Mouse (Mus musculus): ENCODE data around the gene Zfp467. TPM values are rescaled to one million over a fixed set of nuclear protein-coding genes. Genes with fewer than 3 reads are reported as not detected.

Zfp467 gene
- polyA plus RNA-seq, 1 experiment: 67.0 TPM

DNA sequence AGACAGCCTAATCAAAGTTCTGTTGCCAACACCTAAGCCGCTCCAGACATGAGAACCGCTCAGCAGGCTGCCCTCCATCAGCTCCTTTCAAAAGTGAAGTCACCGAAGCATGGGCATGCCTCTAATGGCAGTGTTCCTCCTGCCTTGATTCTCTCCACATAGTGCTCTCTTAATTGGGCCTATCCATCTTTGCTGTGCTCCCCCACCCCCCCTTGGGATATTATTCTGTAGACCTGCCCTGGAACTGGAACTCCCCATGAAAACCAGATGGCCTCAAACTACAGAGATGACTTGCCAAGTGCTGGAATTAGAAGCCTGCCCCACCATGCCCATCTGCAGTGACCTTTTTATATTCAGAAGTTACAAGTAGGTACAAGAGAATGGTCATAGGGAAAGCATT lies 22.3 kb downstream of the Zfp467 start:
- Histone ChIP-seq H3K36me3 (ENCODE audit: control insufficient read depth, insufficient read depth, low read length) (no peaks in the 10 kb centered on the region), H3K4me3 (ENCODE audit: insufficient read depth, low read depth, low read length) (no peak overlapping the region), H3K27ac (ENCODE audit: insufficient read depth, low read depth, low read length) (no peak overlapping the region), H3K4me1 (ENCODE audit: control insufficient read depth, insufficient read depth, low read length) (peaks cover 7% of the 10 kb centered on the region; the same call in 1 of the 2 replicates), H3K27me3 (replicated peaks; ENCODE audit: control insufficient read depth, insufficient read depth, low read length) (no peaks in the 10 kb centered on the region)
- WGBS: 85% methylated on average over 3 of the region's 3 CpGs
- TF ChIP-seq POLR2A (IDR thresholded peaks at IDR 0.05; ENCODE audit: low read depth, low read length) (no peak), CTCF (conservative IDR thresholded peaks at IDR 0.05; ENCODE audit: insufficient read depth, insufficient read length, low read depth, low read length) (no peak)
- DNase-seq: no peak

DNA sequence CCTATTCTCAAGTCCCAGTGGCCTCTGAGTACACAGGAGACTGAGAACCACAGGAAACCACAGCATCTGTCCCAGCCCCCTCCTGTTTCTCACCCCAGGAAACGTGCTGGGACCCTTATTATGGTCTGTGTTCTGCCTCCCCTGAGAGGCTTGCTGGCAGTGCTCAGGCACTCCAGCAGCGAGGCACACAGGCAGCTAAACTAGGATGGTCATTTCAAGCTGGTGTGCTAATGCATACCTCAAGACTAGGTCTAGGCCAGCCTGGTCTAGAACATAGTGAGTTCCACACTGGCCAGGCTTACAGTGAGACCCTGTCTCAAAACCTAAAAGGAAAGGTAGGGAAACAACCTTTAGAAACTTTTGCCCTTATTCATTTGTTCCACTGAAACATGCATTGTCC lies 25.0 kb downstream of the Zfp467 start:
- no peak for TF ChIP-seq CTCF (conservative IDR thresholded peaks at IDR 0.05; ENCODE audit: insufficient read depth, insufficient read length, low read depth, low read length)
- TF ChIP-seq POLR2A (IDR thresholded peaks at IDR 0.05; ENCODE audit: low read depth, low read length): no peak
- WGBS: 16% methylated on average over 2 of the region's 2 CpGs
- no peak for DNase-seq
- peaks cover 7% of the 10 kb centered on the region for H3K4me1 ChIP-seq (ENCODE audit: control insufficient read depth, insufficient read depth, low read length)
- no peaks in the 10 kb centered on the region for H3K27me3 ChIP-seq (replicated peaks; ENCODE audit: control insufficient read depth, insufficient read depth, low read length)
- H3K27ac ChIP-seq (ENCODE audit: insufficient read depth, low read depth, low read length): no peak overlapping the region
- no peaks in the 10 kb centered on the region for H3K36me3 ChIP-seq (ENCODE audit: control insufficient read depth, insufficient read depth, low read length)
- no peak overlapping the region for H3K4me3 ChIP-seq (ENCODE audit: insufficient read depth, low read depth, low read length)

DNA sequence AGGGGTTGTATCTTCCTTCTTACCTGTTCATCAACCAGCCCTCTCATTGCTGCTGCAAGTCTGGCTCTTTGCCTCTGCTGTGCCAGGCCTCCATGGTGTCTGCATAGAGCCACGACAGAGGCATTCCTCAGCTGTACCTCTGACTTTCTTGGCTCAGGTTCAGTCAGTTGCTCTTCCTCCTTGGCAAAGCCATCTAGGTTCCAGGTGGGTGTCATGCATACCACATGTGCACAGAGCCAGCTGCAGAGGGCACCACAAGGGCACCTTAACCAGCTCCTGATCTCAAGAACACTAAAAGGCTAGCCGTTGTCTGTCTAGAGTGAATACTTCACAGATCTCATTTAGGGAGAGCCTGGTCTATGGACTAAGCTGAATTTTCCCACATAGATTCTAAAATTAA lies 29.1 kb downstream of the Zfp467 start:
- 23% methylated on average over 2 of the region's 2 CpGs for WGBS
- Histone ChIP-seq H3K4me1 (ENCODE audit: control insufficient read depth, insufficient read depth, low read length) (peaks cover 6% of the 10 kb centered on the region; the same call in 1 of the 2 replicates), H3K27ac (ENCODE audit: insufficient read depth, low read depth, low read length) (no peak overlapping the region), H3K27me3 (replicated peaks; ENCODE audit: control insufficient read depth, insufficient read depth, low read length) (no peaks in the 10 kb centered on the region), H3K36me3 (ENCODE audit: control insufficient read depth, insufficient read depth, low read length) (no peaks in the 10 kb centered on the region; the same call in 1 of the 2 replicates), H3K4me3 (ENCODE audit: insufficient read depth, low read depth, low read length) (no peak overlapping the region)
- DNase-seq: peak; percentile 59
- TF ChIP-seq CTCF (conservative IDR thresholded peaks at IDR 0.05; ENCODE audit: insufficient read depth, insufficient read length, low read depth, low read length) (0 out of 2 replicates have a peak, but pooled peaks have one; percentile 4), POLR2A (IDR thresholded peaks at IDR 0.05; ENCODE audit: low read depth, low read length) (no peak)

DNA sequence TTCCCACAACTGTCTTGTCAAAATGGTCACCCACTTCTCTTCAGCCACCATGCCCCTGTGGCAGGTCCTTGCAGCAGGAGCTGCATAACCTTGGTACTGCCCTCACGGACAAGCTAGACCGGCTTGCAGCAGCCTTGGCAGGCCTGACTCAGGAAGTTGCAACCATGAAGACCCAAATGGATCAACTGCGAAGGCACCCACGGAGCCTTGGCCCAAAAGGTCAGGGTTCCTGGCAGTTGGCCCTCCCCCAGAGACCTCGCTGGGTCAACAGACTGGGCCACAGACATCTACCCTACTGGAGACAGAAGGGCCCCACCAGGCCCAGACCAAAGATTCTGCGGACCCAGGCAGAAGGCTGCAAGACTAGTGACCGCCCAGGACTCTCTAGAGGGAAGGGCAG lies 30.0 kb downstream of the Zfp467 start:
- no peaks in the 10 kb centered on the region for H3K27me3 ChIP-seq (replicated peaks; ENCODE audit: control insufficient read depth, insufficient read depth, low read length)
- 70% methylated on average over 7 of the region's 7 CpGs for WGBS
- peak; percentile 47 for DNase-seq
- no peak overlapping the region for H3K4me3 ChIP-seq (ENCODE audit: insufficient read depth, low read depth, low read length)
- H3K27ac ChIP-seq (ENCODE audit: insufficient read depth, low read depth, low read length): no peak overlapping the region
- TF ChIP-seq CTCF (conservative IDR thresholded peaks at IDR 0.05; ENCODE audit: insufficient read depth, insufficient read length, low read depth, low read length): no peak
- no peak for TF ChIP-seq POLR2A (IDR thresholded peaks at IDR 0.05; ENCODE audit: low read depth, low read length)
- peaks cover 6% of the 10 kb centered on the region; the same call in 1 of the 2 replicates for H3K4me1 ChIP-seq (ENCODE audit: control insufficient read depth, insufficient read depth, low read length)
- H3K36me3 ChIP-seq (ENCODE audit: control insufficient read depth, insufficient read depth, low read length): no peaks in the 10 kb centered on the region; the same call in 1 of the 2 replicates

DNA sequence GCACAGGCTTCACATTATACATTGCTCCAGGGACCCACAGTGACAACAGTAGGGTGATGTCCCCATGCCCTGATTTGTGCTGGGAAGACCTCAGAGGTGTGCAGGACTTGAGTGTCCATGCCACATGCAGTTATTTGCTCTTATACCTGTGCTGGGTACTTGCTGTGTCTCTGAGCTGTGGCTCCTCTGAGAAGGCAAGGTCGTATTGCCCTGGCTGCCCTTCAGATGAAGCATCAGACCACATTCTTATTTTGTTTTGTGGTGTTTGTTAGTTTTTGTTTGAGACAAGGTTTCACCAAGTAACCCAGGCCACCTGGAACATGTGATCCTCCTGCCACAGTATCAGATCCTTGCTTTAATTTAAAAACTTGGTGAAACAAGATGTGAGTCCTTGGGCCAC lies 30.7 kb downstream of the Zfp467 start:
- TF ChIP-seq POLR2A (IDR thresholded peaks at IDR 0.05; ENCODE audit: low read depth, low read length) (no peak), CTCF (conservative IDR thresholded peaks at IDR 0.05; ENCODE audit: insufficient read depth, insufficient read length, low read depth, low read length) (no peak)
- no peak for DNase-seq
- no peak overlapping the region for H3K4me3 ChIP-seq (ENCODE audit: insufficient read depth, low read depth, low read length)
- H3K4me1 ChIP-seq (ENCODE audit: control insufficient read depth, insufficient read depth, low read length): peaks cover 6% of the 10 kb centered on the region; the same call in 1 of the 2 replicates
- no peaks in the 10 kb centered on the region for H3K27me3 ChIP-seq (replicated peaks; ENCODE audit: control insufficient read depth, insufficient read depth, low read length)
- H3K36me3 ChIP-seq (ENCODE audit: control insufficient read depth, insufficient read depth, low read length): peaks cover 1% of the 10 kb centered on the region; the same call in 1 of the 2 replicates
- H3K27ac ChIP-seq (ENCODE audit: insufficient read depth, low read depth, low read length): no peak overlapping the region
- 83% methylated on average over 1 of the region's 1 CpGs for WGBS

DNA sequence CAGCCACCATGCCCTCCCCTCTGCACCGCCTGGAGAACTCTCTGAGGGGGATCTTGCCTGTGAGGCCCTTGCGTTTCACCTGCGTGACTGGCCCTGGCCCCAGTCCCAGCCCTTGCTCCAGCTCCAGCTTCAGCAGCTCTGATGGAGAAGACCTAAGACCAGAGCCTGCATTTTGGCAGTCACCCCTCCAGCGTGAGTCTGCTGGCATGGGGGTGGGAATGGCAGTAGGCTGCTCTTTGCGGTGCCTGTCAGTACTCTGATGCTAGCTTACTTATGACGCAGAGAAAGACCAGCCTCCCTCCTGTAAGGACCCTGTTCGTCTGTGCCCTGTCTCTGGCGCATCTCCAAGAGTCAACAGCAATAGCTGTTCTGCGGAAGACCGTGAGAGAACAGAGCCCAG lies 32.5 kb downstream of the Zfp467 start:
- WGBS: 71% methylated on average over 10 of the region's 10 CpGs
- no peak overlapping the region for H3K27ac ChIP-seq (ENCODE audit: insufficient read depth, low read depth, low read length)
- H3K4me1 ChIP-seq (ENCODE audit: control insufficient read depth, insufficient read depth, low read length): peaks cover 6% of the 10 kb centered on the region; the same call in 1 of the 2 replicates
- no peaks in the 10 kb centered on the region for H3K27me3 ChIP-seq (replicated peaks; ENCODE audit: control insufficient read depth, insufficient read depth, low read length)
- no peak for TF ChIP-seq POLR2A (IDR thresholded peaks at IDR 0.05; ENCODE audit: low read depth, low read length)
- TF ChIP-seq CTCF (conservative IDR thresholded peaks at IDR 0.05; ENCODE audit: insufficient read depth, insufficient read length, low read depth, low read length): no peak
- no peak overlapping the region for H3K4me3 ChIP-seq (ENCODE audit: insufficient read depth, low read depth, low read length)
- H3K36me3 ChIP-seq (ENCODE audit: control insufficient read depth, insufficient read depth, low read length): peaks cover 1% of the 10 kb centered on the region; the same call in 1 of the 2 replicates
- DNase-seq: no peak

DNA sequence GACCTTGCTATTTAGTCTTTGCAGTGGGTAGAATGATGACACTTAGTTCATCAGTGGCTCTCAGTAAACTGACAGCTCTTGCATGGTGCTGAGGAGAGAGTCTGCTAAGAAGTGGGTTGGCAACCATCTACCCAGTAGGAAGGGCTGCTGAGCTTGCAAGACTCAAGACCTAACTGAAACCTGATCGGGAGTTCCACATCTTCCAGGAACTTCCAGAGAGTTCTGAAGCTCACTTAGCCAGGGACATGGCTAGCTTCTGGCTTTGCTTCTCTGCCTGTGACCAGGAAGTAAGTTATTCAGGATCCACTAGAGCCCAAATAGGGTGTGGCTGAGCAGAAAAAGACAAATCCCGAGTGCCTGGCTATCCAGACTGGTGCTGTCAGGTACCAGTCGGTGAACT lies 33.0 kb downstream of the Zfp467 start:
- Histone ChIP-seq H3K27ac (ENCODE audit: insufficient read depth, low read depth, low read length) (no peak overlapping the region), H3K27me3 (replicated peaks; ENCODE audit: control insufficient read depth, insufficient read depth, low read length) (no peaks in the 10 kb centered on the region), H3K36me3 (ENCODE audit: control insufficient read depth, insufficient read depth, low read length) (peaks cover 1% of the 10 kb centered on the region; the same call in 1 of the 2 replicates), H3K4me3 (ENCODE audit: insufficient read depth, low read depth, low read length) (no peak overlapping the region), H3K4me1 (ENCODE audit: control insufficient read depth, insufficient read depth, low read length) (peaks cover 6% of the 10 kb centered on the region; the same call in 1 of the 2 replicates)
- TF ChIP-seq POLR2A (IDR thresholded peaks at IDR 0.05; ENCODE audit: low read depth, low read length): no peak
- TF ChIP-seq CTCF (conservative IDR thresholded peaks at IDR 0.05; ENCODE audit: insufficient read depth, insufficient read length, low read depth, low read length): no peak
- DNase-seq: no peak
- WGBS: 75% methylated on average over 3 of the region's 3 CpGs

All from kidney, adult 2 months (tissue).